Mouse (Mus musculus) induced T-regulatory cell, adult 2 months (primary cell): ENCODE measurements around the gene Caln1.
A peak's percentile ranks its signal among the peaks of the same experiment; 100 is the strongest.

Experiments
- DNase-seq: peaks from one replicate; pipeline ENCODE4 v3.0.0-alpha.2; 2012; ENCODE audit warnings: low read depth

The Caln1 gene

DNA sequence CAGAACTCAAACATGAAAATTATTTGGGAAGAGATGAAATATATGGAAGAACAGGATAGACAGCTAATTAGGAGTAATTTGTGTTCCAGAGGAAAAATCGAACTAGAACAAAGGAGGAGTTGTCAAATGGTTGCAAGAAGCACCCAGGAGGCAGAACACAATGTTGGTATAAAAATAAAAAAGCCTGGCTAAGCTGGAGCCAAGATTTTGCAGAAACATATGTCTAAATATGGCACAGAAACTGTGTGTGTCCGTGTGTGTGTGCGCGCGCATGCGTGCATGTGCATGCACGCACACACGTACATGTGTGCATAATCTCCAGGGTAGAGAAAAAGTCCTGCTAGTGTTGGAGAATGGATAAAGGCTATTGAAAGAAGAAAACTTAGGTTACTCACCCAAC is 443.3 kb downstream of the Caln1 start:
- no peak for DNase-seq

GRCm38 (mm10) chr5:130813089-130813488 is 443.8 kb downstream of the Caln1 start:
- no peak for DNase-seq

DNA sequence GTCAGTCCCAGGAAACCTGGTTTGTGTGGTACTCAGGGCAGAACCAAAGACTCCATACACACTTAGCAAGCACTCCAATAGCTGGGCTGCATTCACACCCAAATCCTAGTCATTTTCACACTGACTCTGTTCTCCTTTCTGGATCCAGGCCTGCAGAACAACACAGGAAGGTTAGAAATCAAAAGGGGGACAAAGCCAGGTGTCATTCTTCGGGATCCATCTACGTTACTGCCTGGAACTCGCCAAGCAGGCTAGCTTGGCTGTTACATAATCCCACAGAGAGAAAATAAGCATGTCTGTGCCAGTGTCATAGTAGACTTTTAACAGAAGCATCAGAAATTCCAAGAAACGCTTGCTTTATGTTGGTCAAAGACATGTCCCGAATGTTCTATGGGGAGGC is 446.1 kb downstream of the Caln1 start:
- DNase-seq, result no peak

- DNase-seq, result no peak
These were observed 450.9 kb downstream of the Caln1 start for GRCm38 (mm10) chr5:130820021-130820648.

DNA sequence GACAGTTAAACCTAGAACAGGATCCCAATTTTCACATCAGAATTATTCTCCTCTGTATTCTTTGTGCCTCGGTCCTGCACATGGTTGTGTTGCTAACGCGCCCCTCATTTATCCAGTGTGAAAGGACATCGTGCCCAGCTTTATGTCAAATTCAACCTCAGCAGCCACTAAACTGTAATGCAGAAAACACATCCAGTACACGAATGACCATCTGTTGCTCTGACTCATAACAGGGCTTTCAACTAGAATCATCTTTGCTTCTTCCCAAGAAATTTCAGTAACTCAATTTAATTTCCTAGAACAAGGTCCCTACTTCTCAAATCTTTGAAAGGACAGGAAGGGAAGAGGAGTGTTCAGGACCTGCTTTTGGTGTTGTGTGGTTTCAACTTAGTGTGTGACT is 451.4 kb downstream of the Caln1 start:
- DNase-seq, result no peak

DNA sequence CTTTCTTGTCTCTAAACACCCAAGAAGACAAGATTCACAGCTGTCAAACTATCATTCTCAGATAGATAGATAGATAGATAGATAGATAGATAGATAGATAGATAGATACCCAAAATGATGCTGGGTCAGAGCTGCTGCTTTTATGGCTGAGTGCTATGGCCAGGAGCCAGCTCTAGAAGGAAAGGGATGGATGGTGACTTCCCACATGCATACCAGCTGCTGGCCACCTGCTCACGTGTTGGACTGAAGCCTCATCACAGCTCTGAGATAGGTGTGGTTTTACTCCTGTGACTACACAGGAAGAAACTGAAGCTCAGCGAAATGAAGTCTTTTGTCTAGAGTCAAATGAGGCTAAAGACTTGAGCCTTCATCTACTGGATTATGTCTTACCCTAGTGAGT is 456.5 kb downstream of the Caln1 start:
- DNase-seq, result no peak

DNA sequence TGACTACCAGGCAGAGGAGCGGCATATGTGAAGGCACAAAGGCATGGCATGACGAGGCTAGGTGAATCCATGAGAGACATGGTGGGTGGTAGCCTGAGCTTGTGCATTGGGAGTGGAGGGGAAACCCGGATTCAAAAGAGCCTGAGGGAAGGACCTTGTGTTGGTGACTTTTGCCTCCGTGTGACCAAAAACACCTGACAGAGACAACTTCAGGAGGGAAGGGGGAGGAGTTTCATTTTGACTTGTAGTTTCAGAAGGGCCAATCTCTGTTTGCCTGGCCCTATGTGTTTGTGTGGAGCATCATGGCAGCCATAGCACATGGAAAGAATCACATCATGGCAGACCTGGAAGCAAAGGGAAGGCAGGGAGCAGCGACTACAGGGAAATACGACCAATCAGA is 479.3 kb downstream of the Caln1 start:
- DNase-seq, result no peak

DNA sequence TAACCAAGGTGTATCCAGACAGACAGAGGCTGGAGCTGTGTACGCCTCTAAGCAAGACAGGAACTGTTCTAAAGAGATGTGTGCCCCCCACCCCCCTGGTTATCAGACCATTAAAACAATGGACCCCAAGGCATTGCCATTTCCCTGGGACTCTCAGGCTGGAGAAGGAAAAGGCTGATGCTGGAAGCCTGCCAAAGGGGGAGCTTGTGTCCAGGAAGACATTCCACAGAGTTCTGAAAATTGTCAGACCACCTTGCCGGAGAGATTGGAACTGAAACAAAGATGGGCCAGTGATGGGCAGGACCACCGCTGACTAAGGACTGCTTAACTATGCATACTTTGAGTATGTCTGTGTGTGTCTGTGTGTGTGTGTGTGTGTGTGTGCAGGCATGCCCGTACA is 480.4 kb downstream of the Caln1 start:
- no peak for DNase-seq

DNA sequence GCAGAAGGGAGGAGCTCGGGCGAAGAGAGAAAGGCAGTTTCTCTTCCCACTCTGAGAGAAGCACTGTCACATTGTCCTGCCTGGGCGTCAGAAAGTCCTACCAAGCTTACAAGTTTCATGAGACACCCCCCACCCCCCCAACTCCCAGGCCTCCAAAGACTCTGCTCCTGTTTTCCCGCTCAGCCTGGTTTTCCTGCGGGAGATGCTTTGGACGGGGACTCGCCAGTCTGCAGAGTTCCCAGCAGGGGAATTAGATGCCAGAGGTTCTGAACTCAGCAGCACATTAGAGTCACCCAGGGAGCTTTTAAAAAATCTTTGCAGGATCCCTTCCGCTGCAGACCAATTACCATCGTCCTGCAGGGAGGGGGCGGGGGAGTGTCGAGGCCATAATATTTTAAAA is 482.9 kb downstream of the Caln1 start:
- no peak for DNase-seq

- DNase-seq, result peak; percentile 67
These were observed 484.1 kb downstream of the Caln1 start for GRCm38 (mm10) chr5:130853371-130853770.

- DNase-seq, result no peak
These were observed 485.2 kb downstream of the Caln1 start for GRCm38 (mm10) chr5:130854430-130854829.

DNA sequence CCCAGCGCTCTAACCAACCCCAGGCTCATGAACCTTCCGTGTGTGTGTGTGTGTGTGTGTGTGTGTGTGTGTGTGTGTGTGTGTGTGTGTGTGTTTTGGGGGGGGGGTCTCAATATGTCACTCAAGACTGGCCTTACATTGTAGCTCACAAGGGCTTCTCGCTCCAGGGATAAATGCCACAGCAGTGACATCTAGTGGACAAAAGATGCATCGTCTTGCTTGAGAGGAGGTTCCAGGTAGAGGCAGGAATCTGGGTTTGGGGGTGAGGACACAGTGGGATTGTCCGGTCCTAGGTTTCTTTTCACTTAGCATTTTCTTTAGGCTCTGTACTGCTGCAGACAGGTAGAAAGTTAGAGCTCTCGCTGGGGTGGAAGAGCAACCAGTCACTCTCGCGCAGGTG is 488.9 kb downstream of the Caln1 start:
- DNase-seq, result peak; percentile 40

DNA sequence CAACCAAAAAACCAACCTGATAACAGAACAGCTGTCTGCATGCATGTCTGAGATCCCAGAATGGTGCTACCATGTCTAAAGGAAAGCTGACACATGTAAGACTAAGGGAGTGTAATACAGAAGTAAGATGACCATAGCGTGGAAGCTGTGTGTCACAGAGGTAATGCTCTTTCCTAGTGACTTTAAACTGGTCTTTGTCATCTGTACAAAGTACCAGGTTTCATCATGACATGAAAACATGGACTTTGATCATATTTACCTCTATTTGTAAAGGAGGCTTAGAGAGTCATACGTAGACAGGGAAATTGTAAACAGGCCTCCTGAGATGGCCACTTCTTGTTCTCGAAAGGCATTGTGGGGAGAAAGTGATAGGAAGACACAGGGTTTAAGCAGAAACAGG is 489.5 kb downstream of the Caln1 start:
- no peak for DNase-seq

GRCm38 (mm10) chr5:130859736-130860135 is 490.5 kb downstream of the Caln1 start:
- no peak for DNase-seq

DNA sequence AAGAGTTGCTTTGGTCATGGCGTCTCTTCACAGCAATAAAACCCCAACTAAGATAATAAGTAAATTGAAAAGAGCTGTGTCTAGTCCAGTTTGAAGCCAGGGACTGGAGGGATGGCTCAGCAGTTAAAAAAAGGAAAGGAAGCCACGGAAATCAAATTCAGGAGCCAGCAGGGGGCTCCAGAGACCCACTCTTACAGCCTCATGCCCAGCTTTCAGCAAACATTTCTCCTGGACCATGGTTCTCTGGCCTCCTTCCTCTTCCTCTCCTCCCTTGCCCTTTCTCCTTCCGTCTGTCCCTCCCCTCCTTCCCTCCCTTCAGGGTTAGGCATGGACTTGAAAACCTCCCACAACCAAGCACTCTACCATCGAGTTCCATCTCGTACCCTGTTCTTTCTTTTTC is 493.0 kb downstream of the Caln1 start:
- no peak for DNase-seq

GRCm38 (mm10) chr5:130869869-130870268 is 500.6 kb downstream of the Caln1 start:
- DNase-seq, result no peak

DNA sequence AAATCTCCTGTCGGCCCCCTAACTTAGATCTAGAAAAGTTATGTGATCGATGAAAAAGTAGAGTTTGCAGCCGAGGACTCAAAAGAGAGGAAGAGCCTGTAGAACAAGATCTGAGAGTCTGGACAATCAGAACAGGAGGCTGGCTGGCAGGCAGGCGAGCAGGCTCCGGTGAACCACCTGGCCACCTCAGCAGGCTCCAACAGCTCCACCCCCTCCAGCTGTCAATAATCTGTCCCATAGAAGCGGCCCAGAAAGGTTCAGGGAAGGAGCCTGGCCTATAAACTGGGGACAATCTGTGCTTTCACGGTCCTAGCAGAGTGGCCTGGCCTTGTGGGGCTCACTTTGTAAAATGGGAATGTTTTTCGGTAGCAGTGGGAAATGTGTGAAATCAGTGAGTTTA is 501.8 kb downstream of the Caln1 start:
- no peak for DNase-seq

- DNase-seq, result no peak
These were observed 506.1 kb downstream of the Caln1 start for GRCm38 (mm10) chr5:130875391-130875790.

- DNase-seq, result no peak
These were observed 511.1 kb downstream of the Caln1 start for GRCm38 (mm10) chr5:130880331-130880730.

- DNase-seq, result no peak
These were observed 522.5 kb downstream of the Caln1 start for GRCm38 (mm10) chr5:130891735-130892134.

DNA sequence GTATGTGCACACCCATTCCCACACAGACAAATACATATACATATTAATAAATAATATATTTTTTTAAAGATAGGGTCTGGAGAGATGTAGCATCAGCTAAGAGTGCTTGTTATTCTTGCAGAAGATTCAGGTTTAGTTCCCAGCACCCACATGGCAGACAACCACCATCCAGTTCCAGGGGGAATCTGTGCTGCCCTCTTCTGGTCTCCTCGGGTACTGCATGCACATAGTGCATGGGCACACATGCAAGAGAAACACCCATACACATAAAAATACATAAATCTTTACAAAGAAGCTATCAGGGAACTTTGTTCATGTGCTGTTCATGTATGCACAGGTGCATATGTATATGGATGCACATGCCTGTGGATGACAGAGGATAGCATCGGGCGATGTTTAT is 526.7 kb downstream of the Caln1 start:
- DNase-seq, result no peak
